Mouse (Mus musculus): ENCODE results near the gene Shroom3.

GRCm38 (mm10) chr5:92751488-92751887, 68.3 kb downstream of the Shroom3 start:
- TF ChIP-seq CTCF (IDR thresholded peaks at IDR 0.05; ENCODE audit: control insufficient read depth, insufficient read depth, low read length) (no peak), POLR2A (IDR thresholded peaks at IDR 0.05; ENCODE audit: borderline replicate concordance, control insufficient read depth, low read depth, low read length) (no peak)

Data from bone marrow, adult 2 months (tissue).